Mouse (Mus musculus) CH12.LX (cell line): Measurements from ENCODE around the gene Psmb7. TPM values are rescaled to one million over a fixed set of nuclear protein-coding genes. Genes with fewer than 3 reads are reported as not detected.

Experiments
- DNase-seq: peaks from one replicate; pipeline ENCODE4 v3.0.0-alpha.2; 2013; ENCODE audit errors: extremely low read depth
- H3K27ac ChIP-seq: 2 replicates; pipeline ENCODE4 v1.5.1; 2012; ENCODE audit warnings: low read depth, mild to moderate bottlenecking, control low read depth, moderate library complexity; ENCODE audit not compliant: insufficient read depth
- H3K27me3 ChIP-seq: replicated peaks from 2 replicates; pipeline ENCODE3; 2012; ENCODE audit warnings: inconsistent platforms
- H3K36me3 ChIP-seq, 2 experiments: replicated peaks in 1 of 2; 2 replicates each; pipeline versions ENCODE3 to v1.6.1; 2012; ENCODE audit warnings: inconsistent platforms in 1 of 2, low read length in 1 of 2, mild to moderate bottlenecking in 1 of 2, mixed read lengths in 1 of 2, moderate library complexity in 1 of 2; ENCODE audit not compliant: control insufficient read depth in 1 of 2, insufficient read depth in 1 of 2
- H3K4me1 ChIP-seq, 2 experiments: 2 replicates each; pipeline ENCODE4 v1.6.1; 2012; ENCODE audit warnings: inconsistent platforms in 1 of 2, moderate library complexity in 1 of 2; ENCODE audit not compliant: insufficient read depth in 2 of 2, control insufficient read depth in 1 of 2
- H3K4me2 ChIP-seq: 2 replicates; pipeline ENCODE4 v1.6.1; 2012; ENCODE audit warnings: low read depth, mild to moderate bottlenecking, control low read depth; ENCODE audit not compliant: poor library complexity, insufficient read depth, severe bottlenecking
- H3K4me3 ChIP-seq, 3 experiments: fragments of 150-350 bp in 1 of 3; sonication (generic) in 1 of 3; replicated peaks in 1 of 3; 2 replicates each; pipeline versions ENCODE3 to v1.5.1; 2011 to 2012; ENCODE audit warnings: low read depth in 2 of 3, low read length in 2 of 3, mild to moderate bottlenecking in 2 of 3, moderate library complexity in 2 of 3, control low read depth in 1 of 3, improper control_type of control experiment in 1 of 3, inconsistent platforms in 1 of 3, mixed read lengths in 1 of 3; ENCODE audit not compliant: poor library complexity in 1 of 3
- H3K79me2 ChIP-seq: replicated peaks from 2 replicates; pipeline ENCODE4 v1.6.1; 2012; ENCODE audit warnings: mild to moderate bottlenecking, moderate library complexity; ENCODE audit not compliant: control insufficient read depth, poor library complexity, insufficient read depth, severe bottlenecking; ENCODE audit errors: extremely low read depth
- H3K9ac ChIP-seq: 2 replicates; pipeline ENCODE4 v1.6.1; 2012; ENCODE audit warnings: low read depth, mild to moderate bottlenecking, control low read depth, moderate library complexity; ENCODE audit not compliant: insufficient read depth
- H3K9me3 ChIP-seq: replicated peaks from 2 replicates; pipeline ENCODE3; 2012; ENCODE audit warnings: low read length, inconsistent platforms, mixed read lengths
- BHLHE40 ChIP-seq: IDR thresholded peaks from 2 replicates; pipeline ENCODE4 v1.6.1; 2011; ENCODE audit warnings: mild to moderate bottlenecking, low read depth, low read length, improper control_type of control experiment
- CHD1 ChIP-seq: IDR thresholded peaks from 2 replicates; pipeline ENCODE4 v1.6.1; 2012; ENCODE audit warnings: low read depth, low read length, improper control_type of control experiment, inconsistent platforms
- CHD2 ChIP-seq: IDR thresholded peaks from 2 replicates; pipeline ENCODE4 v1.6.1; 2011; ENCODE audit warnings: low read length, improper control_type of control experiment
- CTCF ChIP-seq, 2 experiments: IDR thresholded peaks in 1 of 2; conservative IDR thresholded peaks in 1 of 2; 2 replicates each; pipeline ENCODE4 v1.5.1; 2011 to 2012; ENCODE audit warnings: low read depth in 2 of 2, low read length in 2 of 2, improper control_type of control experiment in 1 of 2, inconsistent platforms in 1 of 2, mild to moderate bottlenecking in 1 of 2, moderate library complexity in 1 of 2
- ELF1 ChIP-seq: IDR thresholded peaks from 2 replicates; pipeline ENCODE4 v1.6.1; 2014; ENCODE audit warnings: low read depth, mild to moderate bottlenecking, inconsistent platforms, low read length, improper control_type of control experiment
- EP300 ChIP-seq: IDR thresholded peaks from 2 replicates; pipeline ENCODE4 v1.6.1; 2011; ENCODE audit warnings: low read length, improper control_type of control experiment
- GABPA ChIP-seq: IDR thresholded peaks from 2 replicates; pipeline ENCODE4 v1.6.1; 2012; ENCODE audit warnings: low read depth, low read length, improper control_type of control experiment, inconsistent platforms; ENCODE audit not compliant: insufficient replicate concordance
- IRF4 ChIP-seq: IDR thresholded peaks from 2 replicates; pipeline ENCODE4 v1.6.1; 2014; ENCODE audit warnings: low read depth, mild to moderate bottlenecking, inconsistent platforms, low read length, improper control_type of control experiment
- JUN ChIP-seq: IDR thresholded peaks from 2 replicates; pipeline ENCODE4 v1.6.1; 2011; ENCODE audit warnings: low read depth, mild to moderate bottlenecking, low read length, improper control_type of control experiment, moderate library complexity; ENCODE audit not compliant: insufficient read depth
- JUND ChIP-seq: conservative IDR thresholded peaks from 2 replicates; pipeline ENCODE4 v1.6.1; 2011; ENCODE audit warnings: low read depth, low read length, improper control_type of control experiment
- KAT2A ChIP-seq: IDR thresholded peaks from 2 replicates; pipeline ENCODE4 v1.6.1; 2012; ENCODE audit warnings: low read length, improper control_type of control experiment, inconsistent platforms; ENCODE audit not compliant: insufficient replicate concordance
- MAFK ChIP-seq: IDR thresholded peaks from 2 replicates; pipeline ENCODE4 v1.6.1; 2011; ENCODE audit warnings: low read length, improper control_type of control experiment; ENCODE audit not compliant: insufficient replicate concordance
- MAX ChIP-seq: IDR thresholded peaks from 2 replicates; pipeline ENCODE4 v1.6.1; 2011; ENCODE audit warnings: low read length, improper control_type of control experiment
- MYC ChIP-seq: IDR thresholded peaks from 2 replicates; pipeline ENCODE4 v1.6.1; 2011; ENCODE audit warnings: low read depth, mild to moderate bottlenecking, improper control_type of control experiment, low read length
- POLR2AphosphoS2 ChIP-seq: IDR thresholded peaks from 2 replicates; pipeline ENCODE4 v1.6.1; 2011; ENCODE audit warnings: low read depth, low read length, improper control_type of control experiment
- RAD21 ChIP-seq: IDR thresholded peaks from 2 replicates; pipeline ENCODE4 v1.6.1; 2011; ENCODE audit warnings: low read depth, mild to moderate bottlenecking, low read length, improper control_type of control experiment, moderate library complexity
- SIN3A ChIP-seq: IDR thresholded peaks from 2 replicates; pipeline ENCODE4 v1.6.1; 2012; ENCODE audit warnings: low read length, improper control_type of control experiment, inconsistent platforms
- SMC3 ChIP-seq: IDR thresholded peaks from 2 replicates; pipeline ENCODE4 v1.6.1; 2011; ENCODE audit warnings: low read depth, low read length, improper control_type of control experiment
- USF1 ChIP-seq: IDR thresholded peaks from 2 replicates; pipeline ENCODE4 v1.6.1; 2014; ENCODE audit warnings: low read depth, mild to moderate bottlenecking, inconsistent platforms, low read length, improper control_type of control experiment
- USF2 ChIP-seq: conservative IDR thresholded peaks from 2 replicates; pipeline ENCODE4 v1.6.1; 2011; ENCODE audit warnings: low read depth, low read length, improper control_type of control experiment
- ZC3H11A ChIP-seq: IDR thresholded peaks from 2 replicates; pipeline ENCODE4 v1.6.1; 2012; ENCODE audit warnings: low read depth, mild to moderate bottlenecking, inconsistent platforms, low read length, improper control_type of control experiment
- ZKSCAN1 ChIP-seq: IDR thresholded peaks from 2 replicates; pipeline ENCODE4 v1.6.1; 2012; ENCODE audit warnings: low read depth, inconsistent platforms, low read length, improper control_type of control experiment, borderline replicate concordance
- dilution Hi-C: fragments of 300-500 bp; cut with MboI; formaldehyde crosslinking; loops from 2 replicates; pipeline ENCODE4 v1.14.3; 2020; ENCODE audit warnings: low sequenced_read_pairs; ENCODE audit not compliant: extremely low pct_unique_long_range_greater_than_20kb, extremely low pct_ligation_motif_present
- in situ Hi-C: fragments of 300-500 bp; cut with MboI; formaldehyde crosslinking; loops from 3 replicates; pipeline ENCODE4 v1.14.3; 2019; ENCODE audit warnings: low sequenced_read_pairs, low pct_ligation_motif_present, low pct_unique_long_range_greater_than_20kb, mixed read lengths
- polyA plus RNA-seq: library from polyadenylated mRNA; unstranded; fragments of >175 nt; gene quantifications from 2 replicates; pipeline ENCODE4 v1.2.1, GENCODE M21; 2012; ENCODE audit warnings: low read depth; ENCODE audit not compliant: insufficient read length
- total RNA-seq, 2 experiments: library from RNA; depleted of rRNA; stranded (reverse); fragments of 300-350 nt in 1 of 2; fragments of >200 nt in 1 of 2; gene quantifications; 2 replicates each; pipeline ENCODE4 v1.2.3; 2012 to 2014

Psmb7 gene
- total and polyA plus RNA-seq, 3 experiments = 334 to 415 (median 389) TPM

DNA sequence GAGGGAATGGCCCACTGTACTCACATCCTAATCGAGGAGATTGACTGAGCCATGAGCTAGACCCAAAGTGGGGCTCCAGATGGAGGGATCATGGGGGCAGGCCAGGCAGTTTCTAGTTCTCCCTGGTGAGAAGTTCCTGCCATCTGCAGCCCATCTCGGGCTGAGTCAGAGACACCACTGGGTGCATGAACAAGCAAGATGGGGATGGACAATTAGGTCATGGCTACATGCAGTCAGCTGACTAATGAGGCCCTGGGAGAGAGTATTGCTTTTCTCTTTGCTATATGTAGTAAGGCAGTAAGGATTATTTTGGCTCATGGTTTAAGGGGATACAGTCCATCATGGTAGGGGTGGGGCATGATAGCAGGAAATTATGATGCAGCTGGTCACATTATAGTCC lies 9.8 kb upstream of the Psmb7 start:
- Histone ChIP-seq H3K27ac (no peak overlapping the region), H3K27me3 (peaks cover 7% of the 10 kb centered on the region), H3K79me2 (no peaks in the 10 kb centered on the region), H3K4me1 (peaks cover 8 to 9% of the 10 kb centered on the region in 2 experiments; a peak in 3 of 4 replicates), H3K36me3 (no peaks in the 10 kb centered on the region), H3K9me3 (peaks cover 6% of the 10 kb centered on the region), H3K9ac (no peak overlapping the region), H3K4me2 (no peak overlapping the region), H3K4me3 (no peak overlapping the region)
- TF ChIP-seq BHLHE40 (0 out of 2 replicates have a peak, but pooled peaks have one; percentile 11), MYC (no peak)
- dilution Hi-C loops = no loop called here
- in situ Hi-C loops = loop anchor here (25.0 kb wide), 1 partner anchor 209 kb away; no protein-coding TSS in a partner anchor
- no peak for DNase-seq

DNA sequence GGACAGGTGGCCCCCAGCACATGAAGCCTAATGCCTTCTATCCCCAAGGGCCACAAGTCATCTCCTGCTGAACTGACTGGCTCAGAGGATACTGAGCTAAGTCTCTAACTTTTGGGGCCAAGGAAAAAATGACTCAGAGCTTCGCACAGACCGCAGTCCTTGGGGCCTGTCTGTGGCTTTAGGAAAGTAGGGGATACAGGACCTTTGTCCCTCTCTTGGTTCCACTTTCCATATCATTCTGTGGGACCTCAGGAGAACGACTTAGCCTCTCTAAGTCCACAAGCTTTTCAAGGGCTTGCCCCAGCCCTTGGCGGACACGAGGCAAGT lies 9.4 kb upstream of the Psmb7 start:
- Histone ChIP-seq H3K27me3 (peaks cover 7% of the 10 kb centered on the region), H3K4me2 (no peak overlapping the region), H3K27ac (no peak overlapping the region), H3K79me2 (no peaks in the 10 kb centered on the region), H3K9me3 (peaks cover 10% of the 10 kb centered on the region), H3K9ac (no peak overlapping the region), H3K36me3 (no peaks in the 10 kb centered on the region), H3K4me1 (peaks cover 8 to 9% of the 10 kb centered on the region in 2 experiments; a peak in 3 of 4 replicates), H3K4me3 (no peak overlapping the region)
- DNase-seq = peak; percentile 35
- TF ChIP-seq BHLHE40 = no peak
- no peak for TF ChIP-seq CTCF (conservative IDR thresholded peaks at IDR 0.05 in 1 of 2, IDR thresholded peaks at IDR 0.05 in 1 of 2; ENCODE audit: low read depth in 2 of 2, low read length in 2 of 2)
- TF ChIP-seq JUN = peak; percentile 55; the same call in 1 of the 2 replicates
- TF ChIP-seq SMC3 = no peak
- TF ChIP-seq EP300 = peak; percentile 60
- no peak for TF ChIP-seq ELF1
- peak; percentile 82 for TF ChIP-seq JUND
- TF ChIP-seq MAX = no peak
- no peak for TF ChIP-seq KAT2A
- no peak for TF ChIP-seq POLR2AphosphoS2
- dilution Hi-C loops = no loop called here
- in situ Hi-C loops = loop anchor here (25.0 kb wide), 1 partner anchor 209 kb away; no protein-coding TSS in a partner anchor

DNA sequence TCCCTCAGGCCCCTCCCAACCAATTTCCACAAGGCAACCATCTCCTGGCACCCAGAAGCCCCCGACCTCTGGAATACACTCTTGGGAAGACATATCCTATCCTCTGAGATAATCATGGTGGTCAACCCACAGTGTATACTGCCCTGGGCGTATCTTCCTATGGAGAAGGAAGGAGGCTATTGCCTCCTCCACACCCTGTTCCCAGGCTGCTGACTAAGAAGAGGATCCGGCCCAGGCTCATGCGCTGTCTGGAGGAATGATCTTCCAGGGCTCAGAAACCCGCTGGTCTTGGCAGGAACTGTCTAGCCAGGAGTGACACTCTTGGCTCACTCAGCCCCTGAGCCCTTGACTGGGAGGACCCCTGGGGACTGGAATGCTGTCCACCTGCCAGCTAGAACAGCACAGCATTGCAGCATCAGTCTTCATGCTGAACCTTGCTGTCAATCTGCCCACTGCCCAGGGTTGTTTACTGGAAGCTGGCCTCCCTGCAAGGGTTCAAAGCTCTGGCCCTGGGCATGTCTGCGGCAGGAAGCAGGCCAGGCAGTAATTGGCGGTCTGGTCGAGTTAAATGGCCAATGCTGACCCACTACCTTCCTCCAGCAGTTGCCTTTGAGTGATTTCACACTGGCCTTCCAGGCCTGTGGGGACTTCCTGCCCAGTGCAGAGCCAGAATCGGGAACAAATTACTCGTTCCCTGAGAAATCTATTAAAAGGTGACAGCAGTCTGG lies 8.8 kb upstream of the Psmb7 start:
- dilution Hi-C loops = no loop called here
- peaks cover 4% of the 10 kb centered on the region for H3K27me3 ChIP-seq
- no peak overlapping the region for H3K9ac ChIP-seq
- DNase-seq = no peak
- no peak overlapping the region for H3K4me2 ChIP-seq
- peaks cover 13% of the 10 kb centered on the region for H3K9me3 ChIP-seq
- H3K27ac ChIP-seq = no peak overlapping the region
- in situ Hi-C loops = loop anchor here (25.0 kb wide), 1 partner anchor 210 kb away; no protein-coding TSS in a partner anchor
- H3K36me3 ChIP-seq = no peaks in the 10 kb centered on the region
- no peaks in the 10 kb centered on the region for H3K79me2 ChIP-seq
- H3K4me1 ChIP-seq = peaks cover 8 to 9% of the 10 kb centered on the region in 2 experiments; a peak in 3 of 4 replicates
- H3K4me3 ChIP-seq = no peak overlapping the region
- no peak for TF ChIP-seq MAFK
- TF ChIP-seq USF2 = no peak
- no peak for TF ChIP-seq RAD21
- TF ChIP-seq SIN3A = no peak
- TF ChIP-seq CHD2 = no peak
- TF ChIP-seq USF1 = no peak
- TF ChIP-seq MYC = no peak
- TF ChIP-seq GABPA = no peak
- no peak for TF ChIP-seq CHD1
- TF ChIP-seq ZKSCAN1 = no peak
- TF ChIP-seq IRF4 = no peak
- TF ChIP-seq ZC3H11A = no peak
- TF ChIP-seq, all 38 proteins: peak for 0
